Mouse (Mus musculus) cerebellum, adult (tissue): Measurements from ENCODE around the gene Gls.

ENCODE experiments used
- ATAC-seq: cut with Nextera tagmentation; 2 replicates; pipeline ENCODE4 v1.9.2; 2017; ENCODE audit warnings: mild to moderate bottlenecking, moderate library complexity, mixed read lengths; ENCODE audit not compliant: insufficient number of reproducible peaks, low FRiP score, low TSS enrichment

Gls gene

GRCm38 (mm10) chr1:52233143-52233713 is at the start of gene Gls:
Gls (minus strand) TSS chr1:52233232.
- ATAC-seq, result peak; percentile 97

DNA sequence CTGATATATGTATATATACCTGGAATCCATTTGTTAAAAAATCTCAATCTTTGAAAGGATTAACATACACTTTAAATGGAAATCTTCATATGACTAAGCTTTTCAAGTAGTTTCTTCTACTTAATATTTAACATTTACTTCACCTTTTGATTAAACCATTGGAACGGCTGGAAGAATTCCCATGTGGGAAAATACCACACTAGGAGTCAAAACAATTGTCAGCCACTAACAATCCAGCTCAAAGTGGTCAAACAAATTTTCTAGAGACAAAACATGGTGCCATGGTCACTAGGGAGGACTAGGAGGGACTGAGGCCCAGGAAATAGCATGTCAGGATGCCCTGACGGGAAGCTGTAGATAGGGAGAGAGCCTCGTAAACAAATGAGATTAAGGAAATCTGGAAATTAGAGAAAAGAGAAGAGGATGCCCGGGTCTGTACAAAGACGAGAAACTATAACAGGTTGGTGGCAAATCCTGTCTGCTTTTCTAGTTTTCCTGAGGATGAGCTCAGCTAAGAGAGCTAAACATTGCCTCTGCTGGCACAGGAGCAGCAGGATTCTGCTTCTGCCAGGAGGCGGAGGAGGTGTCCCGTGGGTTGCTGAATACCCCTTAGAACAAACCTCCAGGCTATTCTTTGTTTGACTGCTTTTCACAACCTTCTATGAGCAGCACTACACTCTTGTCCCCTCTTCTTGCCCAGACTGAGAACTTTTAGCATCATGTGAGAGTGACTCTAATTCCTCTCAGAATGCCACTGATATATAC is 47.0 kb upstream of the Gls start:
- no peak for ATAC-seq

- ATAC-seq, result no peak
Measured at GRCm38 (mm10) chr1:52279331-52279730, 46.3 kb upstream of the Gls start.

DNA sequence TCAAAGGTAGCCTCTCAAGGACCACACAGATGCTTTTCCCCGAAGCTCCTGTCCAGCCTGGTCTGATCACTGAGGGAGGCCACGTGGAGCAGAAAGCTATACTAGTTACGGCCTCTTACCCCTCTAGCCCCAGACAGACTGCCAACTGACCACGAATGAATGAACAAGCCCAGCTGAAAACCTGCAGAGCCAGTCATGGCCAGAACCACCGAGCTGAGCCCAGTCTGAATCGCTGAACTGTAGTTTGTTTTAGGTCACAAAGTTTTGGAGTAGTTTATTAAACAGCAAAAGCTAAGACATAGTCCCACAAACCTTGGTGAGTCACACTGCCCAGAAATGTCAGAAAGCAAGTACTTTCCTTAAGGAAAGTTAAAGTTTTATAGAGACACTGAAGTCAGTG is 45.0 kb upstream of the Gls start:
- ATAC-seq, result no peak

GRCm38 (mm10) chr1:52274210-52274609 is 41.2 kb upstream of the Gls start:
- peak; percentile 50 for ATAC-seq

DNA sequence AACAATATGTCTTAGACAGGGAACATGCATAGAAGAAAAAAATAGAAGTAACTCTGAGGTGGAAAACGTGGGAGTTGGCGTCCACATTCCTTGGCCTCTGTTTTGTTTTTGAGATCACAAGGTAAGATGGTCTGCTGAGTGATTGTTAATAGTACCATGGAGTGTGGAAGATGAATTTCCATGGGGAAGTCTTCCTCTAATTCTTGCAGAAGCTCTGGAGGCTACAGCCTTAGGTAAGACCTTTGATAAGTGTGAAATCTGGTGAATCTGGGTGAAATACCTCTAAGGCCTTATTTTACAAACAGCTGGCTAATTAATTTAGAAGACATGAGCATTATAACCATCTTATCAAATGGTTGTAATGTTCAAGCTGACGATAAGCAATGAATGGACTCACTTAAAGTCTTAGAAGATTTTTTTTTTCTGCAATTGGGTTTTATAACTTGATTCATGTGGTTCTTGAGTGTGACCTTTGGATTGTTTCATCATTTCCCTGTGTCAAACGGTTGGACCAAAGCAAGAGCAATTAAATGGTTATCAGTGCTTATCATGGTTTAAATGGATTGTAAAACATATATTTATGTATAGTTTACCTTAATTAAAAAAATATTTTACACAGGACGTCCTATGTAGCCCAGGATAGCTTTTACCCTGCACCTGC is 39.1 kb upstream of the Gls start:
- no peak for ATAC-seq

DNA sequence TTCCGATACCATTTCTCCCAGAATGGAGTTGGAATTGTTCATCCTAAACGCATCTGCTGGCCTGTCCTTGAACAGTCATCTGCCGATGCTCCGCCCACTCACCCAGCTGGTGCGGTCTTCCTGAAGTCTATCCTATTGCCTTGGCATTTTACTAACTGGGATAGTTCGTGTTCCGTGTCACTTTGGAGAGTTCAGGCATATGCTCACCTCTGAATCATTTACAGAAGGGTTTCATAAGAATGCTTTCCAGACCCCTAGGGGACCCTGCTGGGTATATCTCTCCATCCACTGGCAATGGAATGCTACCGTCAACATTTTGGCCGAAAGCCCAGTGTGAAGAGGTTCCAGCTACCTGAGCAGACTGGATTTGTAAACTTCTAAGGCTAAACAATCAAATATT is 37.3 kb upstream of the Gls start:
- ATAC-seq, result peak; percentile 21; the same call in 1 of the 2 replicates

GRCm38 (mm10) chr1:52269596-52269995 is 36.6 kb upstream of the Gls start:
- ATAC-seq, result no peak

DNA sequence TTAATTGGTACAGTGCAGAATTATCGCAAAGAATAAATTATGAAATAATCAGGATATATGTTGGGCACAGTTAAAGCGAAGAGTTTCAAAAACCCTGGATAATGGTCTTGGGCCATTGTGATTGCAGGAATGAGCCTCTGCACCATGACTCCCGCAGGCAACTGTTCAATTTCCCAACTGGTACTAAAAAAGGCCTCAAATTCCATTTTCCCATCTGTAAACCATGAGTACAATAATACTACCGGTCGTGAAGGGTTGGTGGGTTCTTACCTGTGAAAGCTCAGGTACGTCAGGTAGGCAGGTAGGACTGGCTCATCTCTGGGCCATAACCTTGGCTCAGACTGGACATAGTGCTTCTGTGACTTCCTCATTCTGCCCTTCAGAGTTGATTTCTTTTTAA is 35.0 kb upstream of the Gls start:
- ATAC-seq, result peak; percentile 31

DNA sequence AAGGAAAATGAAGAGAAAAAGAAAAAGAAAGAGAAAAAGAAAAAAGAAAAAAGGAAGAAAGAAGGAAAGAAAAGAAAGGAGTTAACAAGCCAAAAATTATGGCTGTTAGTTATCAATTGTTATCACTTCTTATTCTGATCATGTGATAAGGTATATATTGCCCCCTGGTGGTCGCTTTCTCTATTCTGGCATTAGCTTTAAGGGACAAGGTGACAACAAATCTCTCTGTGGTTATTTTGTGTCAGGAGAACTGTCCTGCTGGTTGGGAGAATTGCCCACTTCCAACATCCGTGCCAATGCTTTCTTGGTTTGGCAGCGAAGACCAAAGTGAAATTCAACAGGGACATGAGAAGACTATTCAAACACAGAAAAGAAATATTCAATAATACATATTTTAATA is 34.6 kb upstream of the Gls start:
- ATAC-seq, result peak; percentile 70

- ATAC-seq, result no peak
Measured at GRCm38 (mm10) chr1:52265886-52266516, 33.0 kb upstream of the Gls start.

DNA sequence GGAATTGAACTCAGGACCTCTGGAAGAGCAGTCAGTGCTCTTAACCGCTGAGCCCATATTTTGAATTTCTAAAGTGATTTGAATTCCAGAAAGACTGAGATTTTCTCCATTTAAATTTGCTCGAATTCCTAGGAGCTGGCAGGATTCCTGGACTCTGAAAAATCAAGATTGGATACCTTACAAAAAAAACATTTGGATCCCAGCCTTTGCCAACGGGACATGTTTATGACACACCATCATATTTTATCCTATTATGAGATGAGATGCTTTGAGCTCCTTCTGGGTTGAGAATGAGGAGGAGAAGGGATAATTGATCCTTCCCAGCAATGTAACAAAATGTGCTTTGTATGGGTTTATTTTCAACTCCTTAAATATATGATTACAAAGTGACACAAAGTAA is 31.3 kb upstream of the Gls start:
- no peak for ATAC-seq

- peak; percentile 26; the same call in 1 of the 2 replicates for ATAC-seq
Measured at GRCm38 (mm10) chr1:52260354-52261090, 27.5 kb upstream of the Gls start.

DNA sequence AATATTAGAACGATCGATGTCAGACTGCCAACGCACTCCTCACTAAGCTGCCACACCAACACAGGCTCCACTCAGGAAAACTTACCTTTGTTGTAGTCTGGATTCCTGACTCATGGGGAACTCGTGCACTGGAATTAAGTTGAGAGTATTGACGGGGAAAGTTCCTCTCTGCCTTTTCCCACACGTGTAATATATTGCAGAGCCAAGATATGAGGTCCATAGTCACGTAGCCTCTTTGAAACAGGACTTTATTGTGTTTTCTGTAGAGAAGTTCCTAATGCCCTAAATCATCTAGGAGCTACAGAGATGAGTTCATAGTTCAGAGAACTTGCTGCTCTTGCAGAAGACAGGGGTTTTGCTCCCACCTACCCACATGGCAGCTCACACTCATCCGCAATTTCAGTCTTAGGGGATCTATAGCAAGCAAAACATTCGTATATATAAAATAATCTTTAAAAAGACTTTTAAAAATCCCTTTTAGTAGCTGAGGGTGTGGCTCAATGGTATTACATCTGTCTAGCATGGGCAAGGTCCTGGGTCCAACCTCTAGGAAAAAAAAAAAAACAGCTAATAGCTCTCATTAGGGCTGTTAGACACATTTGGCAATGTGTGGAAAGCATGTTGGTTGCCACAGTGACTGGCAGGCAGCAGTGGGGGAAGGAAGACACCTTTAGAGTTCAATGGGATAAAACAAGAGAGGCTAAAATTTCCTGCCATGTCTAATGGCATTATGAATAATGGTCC is 25.1 kb upstream of the Gls start:
- no peak for ATAC-seq

- ATAC-seq, result no peak
Measured at GRCm38 (mm10) chr1:52256916-52257315, 23.9 kb upstream of the Gls start.

DNA sequence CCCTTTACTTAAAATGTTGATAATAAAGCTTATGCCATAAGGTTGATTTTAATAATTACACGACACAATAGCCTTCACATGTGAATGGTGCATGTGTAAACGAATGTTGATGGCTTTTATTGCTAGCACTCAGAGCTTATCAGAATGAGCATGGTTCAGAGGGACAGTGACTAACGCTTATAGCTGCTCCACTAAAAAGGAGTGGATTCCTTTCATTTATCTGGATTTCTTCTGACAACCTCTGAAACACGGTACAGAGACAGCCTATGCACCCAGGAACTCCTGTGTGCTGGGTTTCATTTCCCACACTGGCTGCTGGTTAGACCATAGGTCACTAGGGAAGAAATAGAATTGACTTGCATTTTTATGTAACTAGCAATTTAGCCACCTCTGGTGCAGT is 23.2 kb upstream of the Gls start:
- no peak for ATAC-seq

DNA sequence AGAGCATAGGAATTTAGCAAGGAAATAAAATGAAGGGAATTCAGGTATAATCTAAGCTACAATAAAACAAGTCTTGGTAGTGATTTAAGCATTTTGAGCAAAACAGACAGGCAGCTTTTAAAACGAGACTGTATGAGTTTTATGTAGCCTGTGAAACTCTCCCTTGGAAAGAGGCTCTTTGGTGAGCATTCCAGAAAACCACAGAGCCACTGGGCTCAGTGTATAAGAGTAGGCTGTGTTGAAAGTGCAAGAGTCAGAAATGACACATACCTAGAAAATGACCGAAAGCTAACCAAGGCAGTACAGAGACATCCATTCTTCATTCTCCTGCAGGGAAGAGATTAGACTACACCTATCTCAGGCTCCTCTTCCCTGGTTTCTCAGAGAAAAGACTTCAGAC is 21.4 kb upstream of the Gls start:
- no peak for ATAC-seq

DNA sequence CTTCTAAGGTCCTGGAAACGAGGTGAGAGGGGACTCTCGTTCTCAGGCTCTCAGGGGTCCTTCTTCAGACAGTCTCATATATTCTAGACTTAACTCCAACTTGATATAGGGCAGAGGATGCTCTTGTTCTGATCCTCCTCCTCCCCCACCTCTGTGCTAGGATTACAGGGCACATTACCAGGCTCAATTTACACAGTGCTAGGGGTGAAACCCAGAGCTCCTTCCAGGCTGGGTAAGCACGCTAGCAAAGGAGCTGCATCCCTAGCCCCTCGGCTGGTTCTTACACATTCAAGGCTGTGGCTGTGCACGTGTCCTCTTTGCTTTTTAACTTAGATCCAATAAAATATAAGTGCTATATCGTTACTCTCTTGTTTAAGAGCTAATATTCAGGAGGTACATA is 20.4 kb upstream of the Gls start:
- ATAC-seq, result no peak

- no peak for ATAC-seq
Measured at GRCm38 (mm10) chr1:52252447-52252846, 19.4 kb upstream of the Gls start.
